Mouse (Mus musculus): ENCODE measurements around the gene G6pc. TPM values are rescaled to one million over a fixed set of nuclear protein-coding genes. Genes with fewer than 3 reads are reported as not detected.
A peak's percentile ranks its signal among the peaks of the same experiment; 100 is the strongest.
"Not testable (repeated sequence)": the region's sequence is repeated elsewhere in the genome, so short reads cannot be mapped to it uniquely, and the experiment has no call there.

The G6pc gene
- total RNA-seq, 1 experiment from 2014 or later, result not detected

GRCm38 (mm10) chr11:101353436-101353835, 13.9 kb upstream of the G6pc start:
- ATAC-seq (ENCODE audit: extremely low read depth, insufficient number of reproducible peaks, low FRiP score, poor library complexity, severe bottlenecking), result no peak

- ATAC-seq (ENCODE audit: extremely low read depth, insufficient number of reproducible peaks, low FRiP score, poor library complexity, severe bottlenecking), result no peak
Observed at GRCm38 (mm10) chr11:101354438-101355010, 12.8 kb upstream of the G6pc start.

GRCm38 (mm10) chr11:101355916-101356315, 11.4 kb upstream of the G6pc start:
- no peak for ATAC-seq (ENCODE audit: extremely low read depth, insufficient number of reproducible peaks, low FRiP score, poor library complexity, severe bottlenecking)

GRCm38 (mm10) chr11:101357505-101358182, 9.7 kb upstream of the G6pc start:
- ATAC-seq (ENCODE audit: extremely low read depth, insufficient number of reproducible peaks, low FRiP score, poor library complexity, severe bottlenecking), result no peak

GRCm38 (mm10) chr11:101359776-101360175, 7.6 kb upstream of the G6pc start:
- ATAC-seq (ENCODE audit: extremely low read depth, insufficient number of reproducible peaks, low FRiP score, poor library complexity, severe bottlenecking), result no peak

GRCm38 (mm10) chr11:101360651-101361113, 6.7 kb upstream of the G6pc start:
- ATAC-seq (ENCODE audit: extremely low read depth, insufficient number of reproducible peaks, low FRiP score, poor library complexity, severe bottlenecking), result no peak

- no peak for ATAC-seq (ENCODE audit: extremely low read depth, insufficient number of reproducible peaks, low FRiP score, poor library complexity, severe bottlenecking)
Observed at GRCm38 (mm10) chr11:101364531-101364931, 2.8 kb upstream of the G6pc start.

GRCm38 (mm10) chr11:101370141-101370540, 2.8 kb downstream of the G6pc start:
- ATAC-seq (ENCODE audit: extremely low read depth, insufficient number of reproducible peaks, low FRiP score, poor library complexity, severe bottlenecking), result no peak

- ATAC-seq (ENCODE audit: extremely low read depth, insufficient number of reproducible peaks, low FRiP score, poor library complexity, severe bottlenecking), result no peak
Observed at GRCm38 (mm10) chr11:101374421-101374938, 7.1 kb downstream of the G6pc start.

GRCm38 (mm10) chr11:101378196-101378595, 10.8 kb downstream of the G6pc start:
- ATAC-seq (ENCODE audit: extremely low read depth, insufficient number of reproducible peaks, low FRiP score, poor library complexity, severe bottlenecking), result not testable (repeated sequence)

- ATAC-seq (ENCODE audit: extremely low read depth, insufficient number of reproducible peaks, low FRiP score, poor library complexity, severe bottlenecking), result no peak
Observed at GRCm38 (mm10) chr11:101378926-101379325, 11.6 kb downstream of the G6pc start.

GRCm38 (mm10) chr11:101381817-101382216, 14.5 kb downstream of the G6pc start:
- no peak for ATAC-seq (ENCODE audit: extremely low read depth, insufficient number of reproducible peaks, low FRiP score, poor library complexity, severe bottlenecking)

GRCm38 (mm10) chr11:101395110-101395509, 27.7 kb downstream of the G6pc start:
- no peak for ATAC-seq (ENCODE audit: extremely low read depth, insufficient number of reproducible peaks, low FRiP score, poor library complexity, severe bottlenecking)

GRCm38 (mm10) chr11:101415306-101415705, 47.9 kb downstream of the G6pc start:
- ATAC-seq (ENCODE audit: extremely low read depth, insufficient number of reproducible peaks, low FRiP score, poor library complexity, severe bottlenecking), result no peak

GRCm38 (mm10) chr11:101416433-101417100, 49.2 kb downstream of the G6pc start:
- no peak for ATAC-seq (ENCODE audit: extremely low read depth, insufficient number of reproducible peaks, low FRiP score, poor library complexity, severe bottlenecking)

- peak; percentile 71 for ATAC-seq (ENCODE audit: extremely low read depth, insufficient number of reproducible peaks, low FRiP score, poor library complexity, severe bottlenecking)
Observed at GRCm38 (mm10) chr11:101417101-101417855, 49.9 kb downstream of the G6pc start, which contains the start of gene Aarsd1. TSS of gene Aarsd1 (minus strand) at chr11:101417615.

GRCm38 (mm10) chr11:101418991-101419390, 51.6 kb downstream of the G6pc start:
- ATAC-seq (ENCODE audit: extremely low read depth, insufficient number of reproducible peaks, low FRiP score, poor library complexity, severe bottlenecking), result no peak

- no peak for ATAC-seq (ENCODE audit: extremely low read depth, insufficient number of reproducible peaks, low FRiP score, poor library complexity, severe bottlenecking)
Observed at GRCm38 (mm10) chr11:101419610-101420009, 52.2 kb downstream of the G6pc start.

GRCm38 (mm10) chr11:101420148-101420547, 52.8 kb downstream of the G6pc start:
- ATAC-seq (ENCODE audit: extremely low read depth, insufficient number of reproducible peaks, low FRiP score, poor library complexity, severe bottlenecking), result no peak
